Mouse (Mus musculus): ENCODE measurements around the gene Camkmt.

GRCm38 (mm10) chr17:85393891-85394321, 303.6 kb downstream of the Camkmt start:
- TF ChIP-seq CTCF (IDR thresholded peaks at IDR 0.05; ENCODE audit: control insufficient read depth, insufficient read depth, insufficient replicate concordance, low read depth, low read length) (no peak), POLR2A (IDR thresholded peaks at IDR 0.05; ENCODE audit: control insufficient read depth, low read depth, low read length) (no peak)
